Mouse (Mus musculus) brain, embryonic 14.5 days (tissue): ENCODE results near the gene Stc2.

Experiments
- CTCF ChIP-seq: fragments of 200-500 bp; IDR thresholded peaks from 2 replicates; pipeline ENCODE4 v1.5.1; 2012; ENCODE audit warnings: inconsistent platforms, mild to moderate bottlenecking, moderate library complexity, borderline replicate concordance; ENCODE audit not compliant: insufficient read depth, insufficient read length; ENCODE audit errors: extremely low read depth
- POLR2A ChIP-seq: fragments of 200-500 bp; IDR thresholded peaks from 2 replicates; pipeline ENCODE4 v1.6.1; 2012; ENCODE audit warnings: mild to moderate bottlenecking, inconsistent platforms, borderline replicate concordance; ENCODE audit not compliant: poor library complexity, insufficient read depth, insufficient read length, severe bottlenecking; ENCODE audit errors: extremely low read depth

- TF ChIP-seq CTCF (no peak), POLR2A (no peak)
Observed at GRCm38 (mm10) chr11:31417071-31417470, 47.2 kb upstream of the Stc2 start.
